Mouse (Mus musculus): ENCODE results near the gene Rnf216. TPM values are rescaled to one million over a fixed set of nuclear protein-coding genes. Genes with fewer than 3 reads are reported as not detected.
A peak's percentile ranks its signal among the peaks of the same experiment; 100 is the strongest.

Rnf216 gene
- polyA plus RNA-seq, 1 experiment from 2014 or later: 33.1 TPM

DNA sequence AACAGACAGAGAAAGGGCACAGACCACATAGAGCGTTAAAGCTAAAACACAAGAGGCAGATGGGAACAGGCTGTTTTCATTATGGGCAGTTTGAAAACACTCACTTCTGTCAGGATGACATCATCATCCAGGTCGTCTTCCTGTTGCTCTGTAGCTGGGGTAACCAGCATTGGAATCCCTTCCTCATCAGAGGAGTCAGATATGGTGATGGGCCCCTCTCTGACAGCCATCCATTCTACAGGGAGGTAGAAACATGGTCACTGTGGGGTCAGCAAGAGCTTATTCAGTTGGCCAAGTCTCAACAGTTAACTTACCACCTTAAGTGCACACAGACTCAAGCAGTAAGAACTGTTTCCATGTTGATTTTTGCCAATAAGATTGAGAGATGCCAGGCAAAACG is 19.9 kb downstream of the Rnf216 start:
- Histone ChIP-seq H3K4me3 (no peak overlapping the region), H3K36me3 (peaks cover 57% of the 10 kb centered on the region), H3K27me3 (no peaks in the 10 kb centered on the region), H3K4me2 (no peak overlapping the region), H3K9me3 (no peaks in the 10 kb centered on the region), H3K9ac (no peak overlapping the region), H3K4me1 (replicated peaks) (no peaks in the 10 kb centered on the region), H3K27ac (replicated peaks) (no peak overlapping the region)
- 68% methylated on average over 3 of the region's 3 CpGs for WGBS
- ATAC-seq (ENCODE audit: low read depth): no peak

DNA sequence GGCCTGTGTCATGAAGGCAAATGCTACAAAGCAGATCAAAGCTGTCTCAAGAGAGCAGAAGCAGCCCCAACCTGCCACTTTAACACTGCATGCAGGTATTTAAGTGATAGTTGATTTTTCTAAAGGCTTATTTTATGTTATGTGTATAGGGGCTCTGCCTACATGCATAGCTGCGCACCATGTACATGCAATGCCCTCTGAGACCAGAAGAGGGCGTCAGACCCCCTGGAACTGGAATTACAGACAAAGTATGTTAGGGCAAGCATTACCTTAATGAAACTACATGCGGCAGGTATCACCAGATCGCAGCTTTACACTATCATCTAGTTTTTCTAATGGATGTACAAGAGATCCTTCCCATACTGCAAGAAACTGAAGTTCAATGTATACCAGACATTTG is 27.9 kb downstream of the Rnf216 start:
- Histone ChIP-seq H3K9me3 (no peaks in the 10 kb centered on the region), H3K36me3 (peaks cover 86% of the 10 kb centered on the region), H3K4me1 (replicated peaks) (no peaks in the 10 kb centered on the region), H3K27ac (replicated peaks) (no peak overlapping the region), H3K4me3 (no peak overlapping the region), H3K4me2 (no peak overlapping the region), H3K9ac (no peak overlapping the region), H3K27me3 (no peaks in the 10 kb centered on the region)
- WGBS: 68% methylated on average over 4 of the region's 4 CpGs
- ATAC-seq (ENCODE audit: low read depth): no peak

DNA sequence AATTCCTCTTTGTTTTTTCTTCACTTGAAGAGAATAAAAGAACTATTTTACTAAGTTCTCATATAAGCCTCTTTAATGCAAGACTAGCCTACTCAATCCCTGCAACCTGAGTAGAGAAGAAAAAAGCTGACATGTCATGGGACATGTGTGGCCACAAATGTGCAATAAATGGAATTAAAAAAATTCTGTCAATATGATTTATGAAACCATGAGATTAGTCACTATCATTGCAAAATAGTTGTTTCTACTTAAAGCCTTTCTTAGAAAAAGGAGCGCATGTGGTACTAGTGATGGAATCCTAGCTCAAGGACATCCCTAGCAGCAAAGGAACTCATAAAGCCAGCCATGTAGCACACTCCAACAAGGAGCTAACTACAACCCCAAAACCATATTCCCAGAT is 33.0 kb downstream of the Rnf216 start:
- H3K36me3 ChIP-seq: peaks cover 86% of the 10 kb centered on the region
- no peak overlapping the region for H3K27ac ChIP-seq (replicated peaks)
- H3K4me3 ChIP-seq: no peak overlapping the region
- 96% methylated on average over 1 of the region's 1 CpGs for WGBS
- H3K4me2 ChIP-seq: no peak overlapping the region
- H3K4me1 ChIP-seq (replicated peaks): no peaks in the 10 kb centered on the region
- H3K9ac ChIP-seq: no peak overlapping the region
- H3K27me3 ChIP-seq: no peaks in the 10 kb centered on the region
- no peaks in the 10 kb centered on the region for H3K9me3 ChIP-seq
- no peak for ATAC-seq (ENCODE audit: low read depth)

DNA sequence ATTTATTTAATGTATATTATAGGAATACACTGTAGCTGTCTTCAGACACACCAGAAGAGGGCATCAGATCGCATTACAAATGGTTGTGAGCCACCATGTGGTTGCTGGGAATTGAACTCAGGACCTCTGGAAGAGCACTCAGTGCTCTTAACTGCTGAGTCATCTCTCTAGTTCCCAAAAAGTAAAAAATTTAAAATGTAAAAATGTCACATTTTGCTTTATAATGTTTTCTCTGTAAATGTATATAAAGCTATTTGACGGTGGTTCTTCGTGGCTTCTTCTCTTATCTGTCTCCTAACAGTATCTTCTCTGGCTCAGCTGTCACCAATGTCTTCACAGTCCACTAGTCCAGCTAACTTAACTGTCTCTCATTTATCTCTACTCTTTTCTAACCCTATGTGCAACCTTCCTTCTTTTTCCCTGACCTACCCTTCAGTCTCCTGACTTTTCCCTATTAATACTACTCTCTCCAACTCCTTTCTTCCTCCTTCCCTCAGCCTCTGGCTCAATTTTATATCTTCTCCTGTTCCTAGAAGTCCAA is 36.1 kb downstream of the Rnf216 start:
- no peak overlapping the region for H3K9ac ChIP-seq
- H3K27me3 ChIP-seq: no peaks in the 10 kb centered on the region
- H3K4me1 ChIP-seq (replicated peaks): no peaks in the 10 kb centered on the region
- no peak overlapping the region for H3K4me2 ChIP-seq
- no peak overlapping the region for H3K4me3 ChIP-seq
- ATAC-seq (ENCODE audit: low read depth): no peak
- H3K36me3 ChIP-seq: peaks cover 89% of the 10 kb centered on the region
- H3K9me3 ChIP-seq: no peaks in the 10 kb centered on the region
- WGBS: 93% methylated on average over 3 of the region's 3 CpGs
- no peak overlapping the region for H3K27ac ChIP-seq (replicated peaks)

DNA sequence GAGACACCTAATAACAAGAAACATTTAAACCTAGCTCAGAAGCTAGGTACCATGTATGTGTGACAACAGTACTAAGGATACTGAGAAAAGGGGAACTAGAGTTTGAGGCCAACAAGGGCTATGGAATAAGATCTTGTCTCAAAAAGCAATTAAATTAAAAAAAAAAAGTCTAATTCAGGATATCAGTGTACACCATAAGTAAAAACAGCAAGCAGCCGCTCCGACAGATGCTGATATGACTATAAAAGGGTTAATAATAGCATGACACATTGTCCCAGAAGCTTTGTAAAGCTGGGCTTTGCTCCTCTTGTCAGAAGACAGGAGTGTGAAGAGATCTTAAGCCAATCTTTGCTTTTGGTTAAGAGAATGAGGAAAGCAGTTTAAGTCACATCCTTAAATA is 36.8 kb downstream of the Rnf216 start:
- Histone ChIP-seq H3K9me3 (no peaks in the 10 kb centered on the region), H3K4me3 (no peak overlapping the region), H3K27me3 (no peaks in the 10 kb centered on the region), H3K4me1 (replicated peaks) (no peaks in the 10 kb centered on the region), H3K9ac (no peak overlapping the region), H3K27ac (replicated peaks) (no peak overlapping the region), H3K36me3 (peaks cover 86% of the 10 kb centered on the region), H3K4me2 (no peak overlapping the region)
- ATAC-seq (ENCODE audit: low read depth): no peak
- WGBS: 96% methylated on average over 2 of the region's 2 CpGs

DNA sequence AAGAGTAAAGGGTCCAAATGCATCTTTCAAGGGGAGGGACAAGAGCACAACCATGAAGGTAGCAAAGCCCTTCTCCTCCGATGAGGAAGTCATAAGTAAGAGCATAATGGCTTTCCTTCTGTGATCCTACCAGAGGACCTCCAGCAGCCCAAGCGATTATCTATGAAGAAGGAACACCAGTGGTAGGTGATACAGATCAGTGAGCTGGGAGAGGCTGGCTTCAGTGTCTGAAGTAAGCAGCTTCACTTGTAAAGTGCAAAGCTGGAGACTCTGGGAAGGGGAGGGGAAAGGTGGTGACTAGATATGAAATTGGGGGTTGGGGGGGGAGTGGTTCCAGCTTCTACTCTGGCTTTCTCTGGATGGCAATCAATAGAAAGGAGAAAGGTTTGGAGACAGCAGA is 43.7 kb downstream of the Rnf216 start:
- H3K27me3 ChIP-seq: no peaks in the 10 kb centered on the region
- H3K9ac ChIP-seq: no peak overlapping the region
- H3K4me3 ChIP-seq: no peak overlapping the region
- H3K4me2 ChIP-seq: no peak overlapping the region
- no peaks in the 10 kb centered on the region for H3K9me3 ChIP-seq
- no peak overlapping the region for H3K27ac ChIP-seq (replicated peaks)
- WGBS: 95% methylated on average over 2 of the region's 2 CpGs
- no peak for ATAC-seq (ENCODE audit: low read depth)
- 0 out of 2 replicates have a peak, but pooled peaks cover 1% of the 10 kb centered on the region for H3K4me1 ChIP-seq (replicated peaks)
- peaks cover 56% of the 10 kb centered on the region for H3K36me3 ChIP-seq

DNA sequence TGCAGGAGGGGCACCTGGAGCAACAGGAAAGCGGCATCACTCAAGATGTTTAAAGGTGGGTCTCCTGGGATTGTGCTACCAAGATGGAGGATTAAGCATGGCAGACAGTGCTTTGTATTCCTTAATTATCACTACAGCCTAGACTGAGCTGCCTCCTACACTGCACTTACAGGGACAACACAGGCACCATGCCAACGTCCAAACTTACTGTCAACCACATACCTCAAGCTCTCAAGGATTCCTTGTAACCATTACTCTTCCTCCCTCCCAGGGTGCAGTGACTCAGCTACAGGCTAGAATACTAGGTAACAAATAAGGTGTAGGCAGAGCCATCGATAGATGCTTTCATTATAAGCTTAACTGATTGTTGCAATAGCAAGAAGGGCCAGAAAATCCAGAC is 44.4 kb downstream of the Rnf216 start:
- Histone ChIP-seq H3K27me3 (no peaks in the 10 kb centered on the region), H3K27ac (replicated peaks) (no peak overlapping the region), H3K4me1 (replicated peaks) (0 out of 2 replicates have a peak, but pooled peaks cover 8% of the 10 kb centered on the region), H3K36me3 (peaks cover 54% of the 10 kb centered on the region), H3K4me3 (no peak overlapping the region), H3K9ac (no peak overlapping the region; the same call in 1 of the 2 replicates), H3K9me3 (no peaks in the 10 kb centered on the region), H3K4me2 (no peak overlapping the region)
- WGBS: 92% methylated on average over 3 of the region's 3 CpGs
- no peak for ATAC-seq (ENCODE audit: low read depth)

DNA sequence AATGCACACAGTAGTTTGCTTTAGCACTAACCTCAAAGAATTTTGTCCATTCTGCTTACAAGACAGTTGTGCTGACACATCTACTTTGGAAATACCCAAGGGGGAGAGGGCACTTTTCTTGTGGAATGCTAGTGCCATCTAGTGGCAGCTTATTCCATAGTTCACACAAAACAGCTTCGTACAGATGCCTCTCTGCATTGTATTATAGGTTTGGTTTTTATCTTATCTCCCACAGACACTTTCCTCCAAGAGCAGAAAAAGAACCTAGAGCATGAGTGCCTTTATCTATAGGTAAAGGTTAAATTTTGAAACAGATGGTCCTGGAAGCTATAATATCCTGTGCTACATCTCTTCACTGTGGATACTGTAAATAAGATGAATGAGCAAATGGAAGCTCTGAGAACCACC is 46.2 kb downstream of the Rnf216 start:
- no peak overlapping the region for H3K27ac ChIP-seq (replicated peaks)
- no peak overlapping the region for H3K4me3 ChIP-seq
- H3K9ac ChIP-seq: no peak overlapping the region
- ATAC-seq (ENCODE audit: low read depth): peak; percentile 19; the same call in 1 of the 2 replicates
- H3K27me3 ChIP-seq: no peaks in the 10 kb centered on the region
- peaks cover 13% of the 10 kb centered on the region for H3K4me1 ChIP-seq (replicated peaks)
- H3K9me3 ChIP-seq: no peaks in the 10 kb centered on the region
- WGBS: 18% methylated on average over 1 of the region's 1 CpGs
- peaks cover 45% of the 10 kb centered on the region for H3K36me3 ChIP-seq
- no peak overlapping the region for H3K4me2 ChIP-seq

DNA sequence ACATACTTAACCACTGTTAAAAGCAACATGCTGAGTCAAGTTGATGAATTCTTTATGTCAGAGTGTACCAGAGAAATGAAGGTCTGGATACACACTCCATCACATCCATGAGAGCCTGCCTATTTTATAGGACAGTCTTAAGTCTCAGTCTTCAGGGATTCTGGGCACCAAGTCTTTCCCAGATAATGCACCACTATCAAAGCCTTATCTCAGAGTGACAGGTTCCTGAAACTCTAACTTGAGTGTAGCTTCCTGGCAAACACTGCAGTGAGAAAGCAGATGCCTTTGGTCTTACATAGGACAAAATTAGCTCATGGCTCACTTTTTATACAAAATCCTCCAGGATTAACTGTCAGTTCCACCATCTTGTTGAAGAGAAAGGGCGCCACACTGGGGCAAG is 46.7 kb downstream of the Rnf216 start:
- 96% methylated on average over 1 of the region's 1 CpGs for WGBS
- H3K27ac ChIP-seq (replicated peaks): no peak overlapping the region
- H3K27me3 ChIP-seq: no peaks in the 10 kb centered on the region
- H3K4me3 ChIP-seq: no peak overlapping the region
- no peak for ATAC-seq (ENCODE audit: low read depth)
- no peak overlapping the region for H3K4me2 ChIP-seq
- no peak overlapping the region for H3K9ac ChIP-seq
- no peaks in the 10 kb centered on the region for H3K9me3 ChIP-seq
- peaks cover 45% of the 10 kb centered on the region for H3K36me3 ChIP-seq
- H3K4me1 ChIP-seq (replicated peaks): peaks cover 18% of the 10 kb centered on the region

DNA sequence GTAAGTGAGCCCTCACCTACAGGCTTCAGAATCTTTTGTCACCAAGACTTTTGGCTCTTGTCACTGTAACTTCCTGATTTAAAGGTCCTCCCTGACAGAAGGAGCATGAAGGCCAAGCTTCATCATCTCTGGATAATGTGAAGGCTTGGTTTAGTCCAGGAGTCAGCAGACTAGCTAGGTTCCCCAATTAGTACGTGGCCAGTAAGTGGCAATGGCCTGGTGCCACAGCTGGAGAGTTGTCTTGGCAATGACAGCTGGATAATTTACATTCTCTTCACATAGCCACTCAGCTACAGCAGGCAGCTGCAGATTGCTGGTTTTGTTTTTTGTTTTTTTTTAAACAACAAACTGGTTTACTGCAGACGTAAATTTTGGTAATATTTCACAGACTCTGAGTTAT is 47.6 kb downstream of the Rnf216 start:
- Histone ChIP-seq H3K27ac (replicated peaks) (no peak overlapping the region), H3K9me3 (no peaks in the 10 kb centered on the region), H3K4me3 (no peak overlapping the region), H3K4me1 (replicated peaks) (peaks cover 22% of the 10 kb centered on the region), H3K9ac (no peak overlapping the region), H3K27me3 (no peaks in the 10 kb centered on the region), H3K4me2 (no peak overlapping the region), H3K36me3 (peaks cover 46% of the 10 kb centered on the region)
- ATAC-seq (ENCODE audit: low read depth): no peak
- WGBS: 64% methylated on average over 2 of the region's 2 CpGs

DNA sequence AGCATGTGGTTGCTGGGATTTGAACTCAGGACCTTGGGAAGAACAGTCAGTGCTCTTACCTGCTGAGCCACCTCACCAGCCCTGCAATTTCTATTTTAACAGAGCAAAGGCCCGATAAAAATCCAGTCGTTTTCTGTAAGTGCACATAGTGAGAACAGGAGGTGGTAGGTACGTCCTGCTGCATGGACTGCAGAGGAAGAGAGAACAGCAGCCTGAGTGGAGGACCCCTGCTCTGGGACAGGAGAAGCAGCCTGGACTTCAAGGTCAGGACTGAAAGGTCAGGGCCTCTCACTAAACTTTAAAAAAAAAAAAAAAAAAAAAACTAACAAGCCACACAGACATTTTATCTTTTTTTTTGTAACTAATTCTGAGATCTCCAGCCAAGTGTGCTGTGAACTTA is 50.5 kb downstream of the Rnf216 start:
- Histone ChIP-seq H3K4me3 (no peak overlapping the region), H3K36me3 (peaks cover 41% of the 10 kb centered on the region), H3K27ac (replicated peaks) (no peak overlapping the region), H3K4me2 (no peak overlapping the region), H3K9me3 (no peaks in the 10 kb centered on the region), H3K9ac (no peak overlapping the region), H3K27me3 (no peaks in the 10 kb centered on the region), H3K4me1 (replicated peaks) (peaks cover 42% of the 10 kb centered on the region)
- no peak for ATAC-seq (ENCODE audit: low read depth)
- 88% methylated on average over 3 of the region's 3 CpGs for WGBS

DNA sequence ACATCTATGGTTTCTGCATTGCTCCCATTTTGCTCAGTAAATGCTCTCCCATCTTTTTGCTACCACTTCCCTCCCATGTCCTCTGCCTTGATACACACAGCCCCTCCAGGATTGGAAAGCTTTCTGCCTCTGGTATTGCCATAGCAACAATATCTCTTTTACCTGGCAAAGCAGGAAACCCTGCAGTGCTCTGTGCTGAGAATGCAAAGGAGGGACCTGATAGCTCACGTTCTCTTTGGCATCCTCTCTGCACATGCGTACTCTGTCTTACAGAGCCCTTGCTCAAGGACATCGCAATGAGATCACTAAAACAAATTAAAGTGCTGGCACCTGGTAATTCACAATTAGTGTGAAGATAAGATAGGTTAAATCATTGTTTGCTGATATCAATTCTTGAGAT is 51.3 kb downstream of the Rnf216 start:
- H3K27ac ChIP-seq (replicated peaks): peak overlapping the region; percentile 49; the same call in 1 of the 2 replicates
- no peak overlapping the region for H3K9ac ChIP-seq
- no peaks in the 10 kb centered on the region for H3K9me3 ChIP-seq
- no peaks in the 10 kb centered on the region for H3K27me3 ChIP-seq
- H3K36me3 ChIP-seq: peaks cover 36% of the 10 kb centered on the region
- 0 out of 2 replicates have a peak, but pooled peaks have one; percentile 40 for ATAC-seq (ENCODE audit: low read depth)
- no peak overlapping the region for H3K4me2 ChIP-seq
- peaks cover 42% of the 10 kb centered on the region for H3K4me1 ChIP-seq (replicated peaks)
- no peak overlapping the region for H3K4me3 ChIP-seq
- WGBS: 54% methylated on average over 3 of the region's 3 CpGs

DNA sequence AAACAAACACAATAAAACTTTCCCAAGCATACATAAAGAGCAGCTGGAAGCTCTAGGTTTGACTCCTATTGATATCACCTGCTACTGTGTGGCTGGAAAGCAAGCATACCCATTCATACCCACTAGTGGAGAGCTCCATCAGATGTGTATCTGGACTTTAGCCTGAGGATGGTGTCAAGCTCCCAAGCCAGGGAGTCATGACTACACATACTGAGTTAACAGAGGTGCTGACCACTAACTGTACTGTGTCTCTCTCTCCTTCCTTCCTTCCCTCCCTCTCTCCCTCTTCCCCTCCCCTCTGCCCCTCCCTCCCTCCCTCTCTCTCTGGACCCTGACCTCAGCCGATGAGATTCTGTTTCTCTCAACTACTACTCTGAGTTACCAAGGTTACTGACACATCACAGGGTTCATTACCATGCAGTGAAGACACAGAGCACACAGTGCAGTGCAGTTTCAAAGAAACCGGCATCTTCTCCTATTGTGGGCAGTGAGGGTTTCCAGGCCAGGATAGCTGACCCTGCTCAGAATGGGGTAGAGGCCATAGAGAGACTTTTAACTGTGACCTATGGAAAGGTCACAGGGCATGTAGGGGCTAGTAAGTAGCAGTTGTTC is 51.9 kb downstream of the Rnf216 start:
- peak; percentile 59; the same call in 1 of the 2 replicates for ATAC-seq (ENCODE audit: low read depth)
- Histone ChIP-seq H3K4me2 (no peak overlapping the region), H3K27ac (replicated peaks) (peak overlapping the region; percentile 49; the same call in 1 of the 2 replicates), H3K36me3 (peaks cover 36% of the 10 kb centered on the region), H3K27me3 (no peaks in the 10 kb centered on the region), H3K9me3 (no peaks in the 10 kb centered on the region), H3K4me1 (replicated peaks) (peaks cover 42% of the 10 kb centered on the region), H3K9ac (no peak overlapping the region), H3K4me3 (no peak overlapping the region)
- WGBS: 11% methylated on average over 2 of the region's 2 CpGs

Measured in neural tube, embryonic 13.5 days (tissue).